Mouse (Mus musculus) layer of hippocampus, adult 2 months (tissue): ENCODE results near the gene Lrg1. TPM values are rescaled to one million over a fixed set of nuclear protein-coding genes. Genes with fewer than 3 reads are reported as not detected.

Experiments
- DNase-seq, 2 experiments: peaks; one replicate each; pipeline ENCODE4 v3.0.0; 2022; ENCODE audit warnings: low spot score in 2 of 2
- H3K27ac ChIP-seq: fragments of 200-600 bp; 2 replicates; pipeline ENCODE4 v1.8.1; 2022
- H3K4me3 ChIP-seq: fragments of 200-600 bp; 2 replicates; pipeline ENCODE4 v1.8.1; 2022; ENCODE audit warnings: mild to moderate bottlenecking
- CTCF ChIP-seq: fragments of 200-600 bp; conservative IDR thresholded peaks from 2 replicates; pipeline ENCODE4 v1.8.1; 2022; ENCODE audit warnings: antibody characterized with exemption, mild to moderate bottlenecking, moderate library complexity
- total RNA-seq, 2 experiments: library from RNA; stranded (reverse); gene quantifications; 2 replicates each; pipeline ENCODE4 v1.2.3; 2021

Gene Lrg1
- total RNA-seq, 2 experiments from 2014 or later: 0.77 to 1.6 TPM

DNA sequence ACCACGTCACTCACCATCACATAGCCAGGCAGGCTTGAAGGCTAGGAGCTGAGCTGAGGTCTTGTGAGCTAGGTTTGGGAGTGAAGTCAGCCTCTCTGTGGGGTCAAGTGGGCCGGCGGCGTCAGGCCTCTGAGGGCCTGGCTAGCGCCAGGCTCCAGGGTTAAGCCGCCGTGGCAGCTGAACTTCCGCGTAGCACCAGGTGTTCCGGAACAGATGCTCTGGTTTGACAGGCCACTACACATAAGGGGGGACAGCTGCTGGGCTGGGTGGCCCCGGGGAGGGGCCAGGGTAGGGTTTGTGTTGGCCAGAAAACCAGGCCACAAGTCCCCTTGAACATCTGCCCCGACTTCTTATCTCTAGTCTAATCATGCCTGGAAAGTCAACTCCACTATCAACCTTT lies 25.6 kb upstream of the Lrg1 start:
- no peak overlapping the region for H3K4me3 ChIP-seq
- no peak for DNase-seq
- H3K27ac ChIP-seq: no peak overlapping the region
- no peak for TF ChIP-seq CTCF

DNA sequence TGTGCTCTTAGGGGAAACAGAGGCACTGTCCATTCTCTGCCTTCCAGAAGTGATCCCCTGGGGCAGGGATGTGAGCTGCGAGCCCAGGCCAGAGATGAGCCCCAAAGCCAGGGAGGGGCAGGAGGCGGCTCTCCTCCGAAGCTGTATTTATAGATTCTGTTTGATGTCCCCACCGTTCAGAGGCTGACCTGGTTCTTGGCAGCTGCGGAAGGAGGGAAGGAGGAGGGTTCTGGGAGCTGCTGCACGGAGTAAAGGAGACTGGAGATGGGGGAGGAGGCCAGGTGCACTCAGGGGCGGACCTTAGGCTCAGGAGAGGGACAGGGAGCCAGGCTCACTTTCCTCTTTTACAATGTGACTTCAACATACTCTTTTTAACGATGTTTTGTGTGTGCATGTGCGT lies 24.3 kb upstream of the Lrg1 start:
- Histone ChIP-seq H3K4me3 (no peak overlapping the region), H3K27ac (no peak overlapping the region)
- no peak for TF ChIP-seq CTCF
- no peak for DNase-seq

DNA sequence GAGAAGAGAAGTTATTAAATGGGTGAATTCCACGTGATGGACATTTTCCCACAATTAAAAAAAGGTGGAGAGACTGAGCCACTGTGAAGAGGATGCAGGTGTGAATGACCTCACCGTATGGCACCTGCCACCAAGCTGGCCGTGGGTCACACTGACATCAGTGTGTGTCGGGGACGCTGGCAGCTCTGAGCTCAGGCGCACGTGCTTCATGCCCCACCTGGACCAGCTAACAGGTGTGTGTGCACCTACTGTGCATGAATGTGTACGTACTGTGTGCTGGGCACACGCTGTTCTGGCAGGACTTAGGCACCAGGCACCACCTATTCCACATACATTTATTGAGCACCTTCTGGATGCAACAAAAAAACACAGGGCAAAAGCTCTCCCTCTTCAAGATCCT lies 22.7 kb upstream of the Lrg1 start:
- H3K4me3 ChIP-seq: no peak overlapping the region
- TF ChIP-seq CTCF: no peak
- no peak overlapping the region for H3K27ac ChIP-seq
- DNase-seq: no peak

DNA sequence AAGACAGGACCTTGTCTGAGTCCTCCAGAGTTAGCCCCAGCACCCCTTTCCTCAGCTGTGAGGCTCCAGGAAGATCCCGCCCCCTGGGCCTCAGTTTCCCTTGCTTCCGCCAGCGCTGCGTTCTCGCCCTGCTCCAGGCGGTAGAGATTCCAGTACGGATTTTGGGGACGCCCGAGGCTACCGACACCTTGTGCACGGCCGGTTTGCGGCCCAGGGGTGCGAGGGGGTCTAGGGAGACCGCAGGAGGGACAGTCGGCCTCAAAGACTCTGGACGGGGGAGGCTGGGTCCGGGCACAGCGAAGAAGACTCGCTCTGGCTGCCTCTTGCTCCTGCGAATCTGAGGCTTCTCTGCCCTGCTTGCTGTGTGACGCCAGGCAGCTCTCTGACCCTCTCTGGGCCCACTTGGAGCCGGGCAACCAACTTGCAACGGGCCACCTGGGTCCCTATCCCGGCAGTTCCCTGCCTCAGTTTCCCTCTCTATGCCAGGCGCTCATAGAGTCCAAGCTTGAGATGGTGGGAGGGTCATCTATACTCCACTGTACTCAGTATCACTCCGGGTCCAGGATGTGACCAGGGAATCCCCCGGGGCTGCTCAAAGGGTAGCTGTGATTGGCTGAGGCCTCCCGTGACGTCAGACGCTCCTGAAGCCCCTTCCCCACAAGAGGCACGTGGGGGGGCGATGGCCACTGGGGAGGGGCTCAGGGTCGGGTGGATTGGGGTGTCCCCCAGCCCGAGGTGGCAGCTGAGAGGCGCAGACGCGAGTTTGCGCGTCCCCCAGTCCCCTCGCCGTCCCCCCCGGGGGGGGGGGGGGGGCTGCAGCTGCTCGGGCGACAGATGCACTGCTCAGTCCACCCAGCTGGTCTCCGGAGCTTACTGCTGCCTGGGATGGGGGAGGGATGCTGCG lies 20.2 kb upstream of the Lrg1 start:
- peak overlapping the region; percentile 91 for H3K27ac ChIP-seq

DNA sequence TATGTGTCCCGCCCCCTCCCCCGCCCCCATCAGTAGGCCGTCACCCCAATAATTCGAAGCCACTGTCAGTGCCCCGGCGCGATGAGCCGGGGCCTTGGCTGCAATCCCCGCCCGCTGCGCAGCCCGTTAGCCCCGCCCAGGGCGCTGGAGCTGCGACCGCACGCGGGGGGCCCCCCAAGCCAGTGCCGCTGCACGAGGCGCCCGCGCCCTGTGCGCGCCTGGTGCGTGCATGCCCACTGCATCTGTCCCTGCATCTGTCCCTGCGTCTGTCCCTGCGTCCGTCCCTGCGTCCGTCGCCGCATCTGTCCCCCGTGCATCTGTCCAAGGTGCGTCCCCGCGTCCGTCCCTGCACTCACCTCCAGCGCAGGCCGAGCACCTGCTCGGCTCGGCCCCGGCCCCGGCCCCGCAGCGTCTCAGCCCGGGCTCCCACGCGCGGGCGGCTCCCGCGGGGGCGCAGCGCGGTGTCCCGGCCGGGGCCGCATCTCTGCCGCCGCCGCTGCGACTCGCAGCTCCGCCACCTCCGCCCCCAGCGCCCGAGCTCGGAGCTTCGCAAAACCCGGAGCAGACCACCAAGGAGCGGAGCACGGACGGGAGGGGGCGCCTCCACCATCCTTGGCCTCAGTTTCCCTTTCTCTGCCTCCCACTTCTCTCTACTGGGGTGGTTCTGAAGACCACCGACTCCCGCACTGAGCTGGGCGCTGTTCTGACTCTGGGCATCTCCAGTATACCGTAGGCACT lies 18.2 kb upstream of the Lrg1 start, which contains the start of gene Sema6b:
Gene Sema6b, minus strand, starts transcription at position 486 of the 738 bp plus-strand sequence.
- DNase-seq: peak; percentile 75 to 85
- peak; percentile 26; the same call in 1 of the 2 replicates for TF ChIP-seq CTCF
- Histone ChIP-seq H3K27ac (peak within 1 kb of the TSS; percentile 95), H3K4me3 (peak within 1 kb of the TSS; percentile 64)

More for the DNA sequence above, 20.2 kb upstream of the Lrg1 start:
- peak overlapping the region; percentile 72 for H3K4me3 ChIP-seq
- TF ChIP-seq CTCF: no peak
- peak; percentile 42 to 70 for DNase-seq

DNA sequence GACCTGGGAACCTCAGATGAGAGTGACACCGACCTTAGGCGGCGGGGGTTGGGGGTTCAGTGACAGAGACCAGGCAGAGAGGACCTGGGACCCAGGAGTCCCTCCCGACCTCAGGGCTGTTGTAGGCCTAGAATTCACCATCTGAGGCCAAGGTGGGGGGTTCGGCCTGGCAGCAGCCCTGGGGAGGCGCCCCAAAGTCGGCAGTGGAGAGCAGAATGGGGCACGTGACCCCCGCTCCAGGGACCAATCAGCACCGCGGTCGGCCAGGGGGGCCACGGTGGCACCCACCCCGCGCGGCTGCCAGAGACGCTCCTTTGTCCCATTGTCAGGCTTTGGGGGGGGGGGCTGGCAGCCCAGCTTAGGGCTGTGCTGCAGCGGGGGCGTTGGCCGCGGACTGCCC lies 17.6 kb upstream of the Lrg1 start:
- no peak for DNase-seq
- H3K4me3 ChIP-seq: peak overlapping the region; percentile 64
- TF ChIP-seq CTCF: no peak
- H3K27ac ChIP-seq: peak overlapping the region; percentile 95

DNA sequence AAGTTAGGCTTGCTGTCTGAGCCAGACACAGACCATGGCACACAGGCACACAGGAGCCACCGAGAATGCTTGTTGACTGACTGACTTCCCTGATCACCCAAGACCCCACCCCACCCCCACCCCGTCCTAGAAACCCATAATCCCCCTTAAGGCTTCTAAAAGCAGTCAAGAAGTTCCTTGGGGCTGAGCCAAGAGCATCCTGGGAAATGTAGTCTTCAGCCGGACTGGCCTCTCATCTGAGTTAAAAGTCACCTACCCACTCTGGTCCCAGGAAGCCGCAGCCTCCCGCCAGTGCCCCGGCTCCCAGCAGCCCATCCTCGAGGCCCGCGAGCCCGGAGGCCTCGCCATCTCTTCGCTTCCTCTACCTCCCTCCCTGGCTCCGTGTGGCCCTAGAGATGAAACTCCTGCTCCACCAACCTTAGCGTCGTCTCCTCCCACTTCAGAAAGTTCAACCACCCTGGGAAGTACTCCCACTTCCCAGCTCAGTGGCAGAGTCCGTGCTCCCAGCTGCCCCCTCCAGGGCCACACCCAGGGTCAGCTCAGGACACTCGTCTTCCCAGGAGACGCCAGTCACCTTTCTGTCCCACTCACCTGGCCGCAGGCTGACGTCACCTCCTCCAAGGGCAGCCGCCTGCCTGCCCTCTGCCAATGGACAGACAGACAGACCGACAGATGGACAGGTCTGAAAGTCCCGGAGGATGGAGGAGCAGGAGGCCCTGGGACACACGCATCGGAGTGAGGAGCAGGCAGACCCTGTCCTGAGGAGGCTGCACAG lies 16.2 kb upstream of the Lrg1 start:
- no peak for DNase-seq
- Histone ChIP-seq H3K27ac (peak overlapping the region; percentile 95; the same call in 1 of the 2 replicates), H3K4me3 (peak overlapping the region; percentile 64)
- no peak for TF ChIP-seq CTCF

DNA sequence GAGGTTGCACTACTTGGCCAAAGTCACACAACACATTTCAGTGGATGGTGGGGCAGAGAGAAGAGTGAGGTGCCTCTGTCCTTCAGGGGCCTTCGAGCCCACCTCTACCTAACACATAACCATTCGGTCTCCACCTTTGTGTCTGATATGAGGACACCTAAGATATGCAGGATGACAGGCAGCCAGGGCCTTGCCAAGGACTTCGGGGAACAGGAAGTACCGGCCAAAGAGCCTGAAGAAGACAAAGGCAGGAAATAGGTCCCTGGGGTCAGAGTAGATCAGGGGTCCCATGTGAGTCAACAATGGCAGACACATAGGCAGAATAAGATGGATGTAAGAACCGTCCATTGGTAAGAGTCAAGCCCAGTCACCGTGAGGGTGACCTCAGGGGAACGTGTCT lies 14.8 kb upstream of the Lrg1 start:
- no peak for TF ChIP-seq CTCF
- Histone ChIP-seq H3K27ac (no peak overlapping the region), H3K4me3 (no peak overlapping the region)
- no peak for DNase-seq

DNA sequence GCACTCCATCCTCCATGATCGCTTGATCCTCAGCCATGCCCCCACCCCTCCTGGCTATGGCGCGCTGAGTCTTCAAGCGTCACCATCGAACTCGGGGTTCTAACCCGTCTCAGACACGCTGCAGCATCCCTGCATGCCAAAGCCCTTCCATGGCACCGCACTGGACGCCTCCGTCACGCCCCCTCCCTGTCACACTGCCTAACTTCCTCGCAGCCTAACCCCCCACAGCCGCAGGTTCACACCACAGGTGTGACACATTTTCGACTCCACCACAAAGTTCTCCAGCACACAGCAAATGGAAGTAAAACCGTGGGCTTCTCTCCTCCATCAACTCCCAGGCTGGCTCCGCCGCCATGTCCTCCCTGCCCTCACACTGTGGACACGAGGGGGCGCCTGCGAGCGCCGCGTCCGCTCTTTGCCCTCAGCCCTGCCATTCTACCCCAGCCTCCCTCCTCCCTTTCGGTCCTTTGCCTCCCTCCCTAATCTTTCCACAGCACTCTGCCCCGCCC lies 12.7 kb upstream of the Lrg1 start:
- H3K4me3 ChIP-seq: peak overlapping the region; percentile 22
- DNase-seq: no peak
- TF ChIP-seq CTCF: peak; percentile 90
- peak overlapping the region; percentile 58 for H3K27ac ChIP-seq

DNA sequence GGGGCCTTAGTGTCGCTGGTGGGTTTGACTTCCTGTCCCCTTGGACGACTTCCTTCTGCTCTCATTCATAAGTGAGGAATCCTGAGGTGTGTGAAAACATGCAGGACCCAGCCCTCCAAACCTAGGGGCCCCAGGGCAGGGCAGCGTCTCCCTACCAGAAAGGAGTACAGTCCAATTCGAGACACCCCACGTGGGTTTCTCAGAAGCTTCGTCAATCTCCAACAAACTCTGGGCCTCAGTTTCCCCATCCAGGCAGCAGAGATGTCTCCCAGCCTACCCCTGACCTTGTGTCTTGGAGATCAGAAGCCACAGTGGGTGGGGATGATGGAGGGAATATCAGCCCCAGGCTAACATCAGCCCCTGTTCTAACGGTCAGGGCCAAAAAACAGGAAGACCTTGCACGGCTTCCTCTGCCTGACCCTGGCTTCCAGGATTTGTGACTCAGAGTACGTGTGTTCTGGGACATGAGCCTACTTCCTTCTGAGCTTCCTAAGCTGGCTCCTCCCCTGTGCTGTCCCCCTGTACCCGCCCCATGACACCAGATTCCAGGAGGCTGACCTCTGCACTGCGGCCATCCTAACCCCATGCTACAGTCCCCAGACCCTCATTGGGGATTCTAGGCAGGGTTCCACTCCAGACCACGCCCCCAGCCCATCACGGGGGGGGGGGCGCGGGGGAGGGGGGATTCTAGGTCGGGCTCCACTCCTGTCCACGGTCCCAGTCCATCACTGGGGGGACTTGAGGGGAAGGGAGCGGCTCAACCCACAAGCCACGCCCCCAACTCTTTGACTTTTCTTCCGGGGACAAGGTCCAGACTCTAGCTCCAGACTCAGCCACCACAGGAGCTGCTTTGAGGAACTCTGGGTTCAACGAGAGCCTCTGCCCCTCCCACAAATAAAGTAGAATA lies 11.9 kb upstream of the Lrg1 start:
- peak overlapping the region; percentile 32 for H3K4me3 ChIP-seq

DNA sequence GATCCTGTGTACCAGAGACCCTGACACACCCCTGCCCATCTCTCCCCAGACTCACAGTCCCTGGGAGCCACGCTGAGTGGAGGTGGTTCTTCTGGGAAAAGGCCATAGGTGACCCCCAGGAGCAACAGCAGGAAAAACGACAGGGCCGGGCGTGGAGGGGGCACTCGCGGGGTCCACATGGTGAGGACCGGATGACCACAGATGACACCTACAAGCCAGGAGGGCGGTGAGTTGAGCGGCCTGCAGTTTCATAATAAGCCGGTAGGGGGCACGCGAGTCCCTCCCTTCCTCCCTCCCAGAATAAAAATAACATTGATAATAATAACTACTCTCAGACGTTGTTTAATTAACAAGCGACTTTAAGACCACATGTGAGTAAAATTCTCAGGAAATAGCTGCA lies 10.9 kb upstream of the Lrg1 start:
- TF ChIP-seq CTCF: peak; percentile 99; the same call in 1 of the 2 replicates
- peak in 1 of 2 experiments; percentile 66 for DNase-seq
- Histone ChIP-seq H3K4me3 (no peak overlapping the region), H3K27ac (no peak overlapping the region)

More for the DNA sequence above, 11.9 kb upstream of the Lrg1 start:
- H3K27ac ChIP-seq: peak overlapping the region; percentile 58
- no peak for DNase-seq
- no peak for TF ChIP-seq CTCF
